Mouse (Mus musculus): ENCODE measurements at regions not wholly inside any gene's neighbourhood (a gene's known extent, or its start where the extent isn't known, plus 50 kb on each side); places are given as distances from the start of the nearest gene placed in this dataset.

GRCm38 (mm10) chr4:124079603-124080002 is 161.8 kb upstream of the 4930535I16Rik start:
- DNase-seq (ENCODE audit: low spot score in 2 of 2), result no peak

- DNase-seq (ENCODE audit: low spot score in 2 of 2), result no peak
Observed at GRCm38 (mm10) chr4:124075551-124075950, 157.7 kb upstream of the 4930535I16Rik start.

- no peak for DNase-seq (ENCODE audit: low spot score in 2 of 2)
Observed at GRCm38 (mm10) chr4:124073646-124074045, 155.8 kb upstream of the 4930535I16Rik start.

- no peak for DNase-seq (ENCODE audit: low spot score in 2 of 2)
Observed at GRCm38 (mm10) chr4:124064601-124065000, 146.8 kb upstream of the 4930535I16Rik start.

GRCm38 (mm10) chr4:124063269-124064100 is 145.7 kb upstream of the 4930535I16Rik start:
- DNase-seq (ENCODE audit: low spot score in 2 of 2), result no peak

- no peak for DNase-seq (ENCODE audit: low spot score in 2 of 2)
Observed at GRCm38 (mm10) chr4:124057607-124058006, 139.8 kb upstream of the 4930535I16Rik start.

GRCm38 (mm10) chr4:124054240-124054760 is 136.5 kb upstream of the 4930535I16Rik start:
- DNase-seq (ENCODE audit: low spot score in 2 of 2), result no peak

- no peak for DNase-seq (ENCODE audit: low spot score in 2 of 2)
Observed at GRCm38 (mm10) chr4:124053340-124054038, 135.7 kb upstream of the 4930535I16Rik start.

- no peak for DNase-seq (ENCODE audit: low spot score in 2 of 2)
Observed at GRCm38 (mm10) chr4:124052387-124052786, 134.6 kb upstream of the 4930535I16Rik start.

- no peak for DNase-seq (ENCODE audit: low spot score in 2 of 2)
Observed at GRCm38 (mm10) chr4:124048348-124048831, 130.6 kb upstream of the 4930535I16Rik start.

- DNase-seq (ENCODE audit: low spot score in 2 of 2), result no peak
Observed at GRCm38 (mm10) chr4:124047898-124048297, 130.1 kb upstream of the 4930535I16Rik start.

GRCm38 (mm10) chr4:124036483-124036882 is 118.7 kb upstream of the 4930535I16Rik start:
- no peak for DNase-seq (ENCODE audit: low spot score in 2 of 2)

- no peak for DNase-seq (ENCODE audit: low spot score in 2 of 2)
Observed at GRCm38 (mm10) chr4:124035657-124036061, 117.8 kb upstream of the 4930535I16Rik start.

- no peak for DNase-seq (ENCODE audit: low spot score in 2 of 2)
Observed at GRCm38 (mm10) chr4:124035192-124035591, 117.4 kb upstream of the 4930535I16Rik start.

GRCm38 (mm10) chr4:124028061-124028460 is 110.2 kb upstream of the 4930535I16Rik start:
- no peak for DNase-seq (ENCODE audit: low spot score in 2 of 2)

GRCm38 (mm10) chr4:124016401-124016800 is 98.6 kb upstream of the 4930535I16Rik start:
- no peak for DNase-seq (ENCODE audit: low spot score in 2 of 2)

GRCm38 (mm10) chr4:124015323-124015722 is 97.5 kb upstream of the 4930535I16Rik start:
- no peak for DNase-seq (ENCODE audit: low spot score in 2 of 2)

- DNase-seq (ENCODE audit: low spot score in 2 of 2), result no peak
Observed at GRCm38 (mm10) chr4:124012406-124012805, 94.6 kb upstream of the 4930535I16Rik start.

GRCm38 (mm10) chr4:124008725-124009124 is 90.9 kb upstream of the 4930535I16Rik start:
- no peak for DNase-seq (ENCODE audit: low spot score in 2 of 2)

- no peak for DNase-seq (ENCODE audit: low spot score in 2 of 2)
Observed at GRCm38 (mm10) chr4:124005626-124006315, 87.9 kb upstream of the 4930535I16Rik start.

GRCm38 (mm10) chr4:124002760-124003159 is 84.9 kb upstream of the 4930535I16Rik start:
- DNase-seq (ENCODE audit: low spot score in 2 of 2), result no peak

GRCm38 (mm10) chr4:124002105-124002504 is 84.3 kb upstream of the 4930535I16Rik start:
- DNase-seq (ENCODE audit: low spot score in 2 of 2), result no peak
